Mouse (Mus musculus) limb, embryonic 14.5 days (tissue): ENCODE data around the gene Ugt1a5. TPM values are rescaled to one million over a fixed set of nuclear protein-coding genes. Genes with fewer than 3 reads are reported as not detected.
"Not testable (repeated sequence)": the region's sequence is repeated elsewhere in the genome, so short reads cannot be mapped to it uniquely, and the experiment has no call there.

Experiments used
- ATAC-seq: fragments of 200-750 bp; cut with Nextera tagmentation; 2 replicates; pipeline ENCODE4 v1.8.0; 2017; ENCODE audit warnings: low read depth, moderate number of reproducible peaks, moderate TSS enrichment; ENCODE audit not compliant: low FRiP score
- DNase-seq: peaks from one replicate; pipeline ENCODE4 v3.0.0-alpha.2; 2015; ENCODE audit warnings: low spot score
- H3K27ac ChIP-seq: fragments of 300-500 bp; sonication (generic); replicated peaks from 2 replicates; pipeline ENCODE4 v1.5.1; 2014; ENCODE audit warnings: low read depth, mild to moderate bottlenecking, low read length, moderate library complexity, mixed read lengths
- H3K27me3 ChIP-seq: fragments of 300-500 bp; sonication (generic); 2 replicates; pipeline ENCODE4 v1.6.1; 2014; ENCODE audit warnings: low read length, mixed read lengths; ENCODE audit not compliant: control insufficient read depth, insufficient read depth
- H3K36me3 ChIP-seq: fragments of 300-500 bp; sonication (generic); 2 replicates; pipeline ENCODE4 v1.6.1; 2014; ENCODE audit warnings: mild to moderate bottlenecking, low read length, moderate library complexity, mixed read lengths; ENCODE audit not compliant: control insufficient read depth, insufficient read depth
- H3K4me1 ChIP-seq: fragments of 300-500 bp; sonication (generic); 2 replicates; pipeline ENCODE4 v1.6.1; 2014; ENCODE audit warnings: antibody characterized with exemption, low read length, mixed read lengths; ENCODE audit not compliant: control insufficient read depth, insufficient read depth
- H3K4me2 ChIP-seq: fragments of 300-500 bp; sonication (generic); replicated peaks from 2 replicates; pipeline ENCODE4 v1.6.1; 2014; ENCODE audit warnings: low read depth, mild to moderate bottlenecking, low read length, moderate library complexity; ENCODE audit not compliant: severe bottlenecking
- H3K4me3 ChIP-seq: fragments of 300-500 bp; sonication (generic); replicated peaks from 2 replicates; pipeline ENCODE4 v1.5.1; 2014; ENCODE audit warnings: low read length
- H3K9ac ChIP-seq: fragments of 300-500 bp; sonication (generic); 2 replicates; pipeline ENCODE4 v1.6.1; 2014; ENCODE audit warnings: mild to moderate bottlenecking, low read depth, low read length, moderate library complexity; ENCODE audit not compliant: severe bottlenecking
- H3K9me3 ChIP-seq: fragments of 300-500 bp; sonication (generic); 2 replicates; pipeline ENCODE4 v1.6.1; 2016; ENCODE audit warnings: low read length; ENCODE audit not compliant: control insufficient read depth
- POLR2A ChIP-seq: fragments of 200-500 bp; IDR thresholded peaks from 2 replicates; pipeline ENCODE4 v1.8.0; 2012; ENCODE audit warnings: inconsistent platforms, mild to moderate bottlenecking, moderate library complexity, borderline replicate concordance; ENCODE audit not compliant: insufficient read depth, insufficient read length; ENCODE audit errors: extremely low read depth
- WGBS: fragments of 180-500 bp; shearing (Covaris S2); extraction: QIAGEN DNeasy Blood & Tissue Kit; methylation state at CpG from one replicate; pipeline ENCODE4 v1.1.7; 2014; 5-methylcytosine and 5-hydroxymethylcytosine counted together
- polyA plus RNA-seq, 2 experiments: library from polyadenylated mRNA; depleted of rRNA in 1 of 2; stranded (reverse) in 1 of 2; unstranded in 1 of 2; fragments of >200 nt; fragmentation: Nextera tagmentation in 1 of 2; extraction: Ambion mirVana in 1 of 2; gene quantifications; 2 replicates each; pipeline versions ENCODE4 v1.2.1 to v1.2.3; 2012 to 2014

Gene Ugt1a5
- polyA plus RNA-seq, 2 experiments: 0.08 TPM; not detected in 1

- no peak overlapping the region for H3K4me2 ChIP-seq
- H3K4me3 ChIP-seq: no peak overlapping the region
- WGBS: 42% methylated on average over 3 of the region's 3 CpGs
- H3K9me3 ChIP-seq: no peaks in the 10 kb centered on the region
- no peaks in the 10 kb centered on the region for H3K27me3 ChIP-seq
- 0 out of 2 replicates have a peak, but pooled peaks cover 4% of the 10 kb centered on the region for H3K4me1 ChIP-seq
- DNase-seq: no peak
- H3K27ac ChIP-seq: 0 out of 2 replicates have a peak overlapping the region, but pooled peaks have one; percentile 33
- no peak for ATAC-seq
- no peak for TF ChIP-seq POLR2A
- H3K9ac ChIP-seq: no peak overlapping the region
- no peaks in the 10 kb centered on the region for H3K36me3 ChIP-seq
Measured at GRCm38 (mm10) chr1:88133908-88134456, 31.8 kb upstream of the Ugt1a5 start.

GRCm38 (mm10) chr1:88134457-88135011 is 31.3 kb upstream of the Ugt1a5 start, which contains the start of gene Ugt1a6a:
Gene Ugt1a6a (plus strand): TSS chr1:88134809.
- not testable (repeated sequence) for H3K36me3 ChIP-seq, H3K4me2 ChIP-seq, H3K4me1 ChIP-seq, H3K9me3 ChIP-seq, H3K4me3 ChIP-seq, H3K27me3 ChIP-seq, H3K9ac ChIP-seq, ATAC-seq
- 0 out of 2 replicates have a peak within 1 kb of the TSS, but pooled peaks have one; percentile 33 for H3K27ac ChIP-seq
- DNase-seq: peak; percentile 12
- WGBS: 50% methylated on average over 5 of the region's 5 CpGs

GRCm38 (mm10) chr1:88135229-88135904 is 30.4 kb upstream of the Ugt1a5 start:
- not testable (repeated sequence) for DNase-seq, H3K4me1 ChIP-seq, ATAC-seq, H3K9me3 ChIP-seq, H3K4me2 ChIP-seq, H3K36me3 ChIP-seq, H3K9ac ChIP-seq, H3K4me3 ChIP-seq, H3K27me3 ChIP-seq, H3K27ac ChIP-seq
- WGBS: 92% methylated on average over 5 of the region's 6 CpGs

- Histone ChIP-seq H3K27ac (no peak overlapping the region), H3K9ac (no peak overlapping the region), H3K4me2 (no peak overlapping the region), H3K27me3 (no peaks in the 10 kb centered on the region), H3K4me1 (0 out of 2 replicates have a peak, but pooled peaks cover 4% of the 10 kb centered on the region), H3K4me3 (no peak overlapping the region), H3K36me3 (no peaks in the 10 kb centered on the region), H3K9me3 (no peaks in the 10 kb centered on the region)
- ATAC-seq (no peak), DNase-seq (no peak)
- 74% methylated on average over 2 of the region's 2 CpGs for WGBS
- no peak for TF ChIP-seq POLR2A
Measured at GRCm38 (mm10) chr1:88136646-88137045, 29.2 kb upstream of the Ugt1a5 start.

DNA sequence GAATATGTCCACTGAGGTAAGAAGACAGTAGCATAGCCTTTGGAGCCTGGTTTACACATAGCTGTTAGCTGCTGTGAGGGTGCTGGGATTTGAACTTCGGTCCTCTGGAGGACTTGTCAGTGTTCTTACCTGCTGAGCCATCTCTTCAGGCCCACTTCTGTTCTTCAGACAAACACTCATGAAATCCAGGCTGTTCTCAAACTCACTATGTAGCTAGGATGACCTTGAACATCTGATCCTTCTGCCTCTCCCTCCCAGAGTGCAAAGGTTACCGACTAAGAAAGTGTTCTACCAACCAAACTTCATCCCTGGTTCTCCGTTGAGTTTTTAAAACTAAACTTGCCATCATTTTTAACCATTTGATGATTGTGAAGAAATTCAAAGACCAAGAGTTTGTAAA is 28.5 kb upstream of the Ugt1a5 start:
- no peaks in the 10 kb centered on the region for H3K9me3 ChIP-seq
- 0 out of 2 replicates have a peak, but pooled peaks cover 4% of the 10 kb centered on the region for H3K4me1 ChIP-seq
- no peak for DNase-seq
- no peak overlapping the region for H3K9ac ChIP-seq
- H3K4me2 ChIP-seq: no peak overlapping the region
- no peaks in the 10 kb centered on the region for H3K36me3 ChIP-seq
- no peak for TF ChIP-seq POLR2A
- no peak for ATAC-seq
- H3K27ac ChIP-seq: no peak overlapping the region
- H3K27me3 ChIP-seq: no peaks in the 10 kb centered on the region
- 85% methylated on average over 3 of the region's 3 CpGs for WGBS
- H3K4me3 ChIP-seq: no peak overlapping the region
